Mouse (Mus musculus): ENCODE data around the gene Cphx2.
"Not testable (repeated sequence)": the region's sequence is repeated elsewhere in the genome, so short reads cannot be mapped to it uniquely, and the experiment has no call there.

Gene Cphx2

GRCm38 (mm10) chr14:26081216-26081615, at the start of gene Cphx2:
Gene Cphx2, plus strand, starts transcription at chr14:26081516.
- not testable (repeated sequence) for DNase-seq (ENCODE audit: low read depth, low spot score)

- DNase-seq (ENCODE audit: low read depth, low spot score) = not testable (repeated sequence)
These were observed 47.0 kb upstream of the Cphx2 start for GRCm38 (mm10) chr14:26034364-26034763.

- not testable (repeated sequence) for DNase-seq (ENCODE audit: low read depth, low spot score)
These were observed 45.9 kb upstream of the Cphx2 start for GRCm38 (mm10) chr14:26035439-26035838.

- not testable (repeated sequence) for DNase-seq (ENCODE audit: low read depth, low spot score)
These were observed 38.7 kb upstream of the Cphx2 start, which contains the start of gene Gm9780 for GRCm38 (mm10) chr14:26042611-26043010. Gene Gm9780, minus strand, starts transcription at chr14:26042711.

GRCm38 (mm10) chr14:26045007-26045406, 36.3 kb upstream of the Cphx2 start:
- not testable (repeated sequence) for DNase-seq (ENCODE audit: low read depth, low spot score)

- DNase-seq (ENCODE audit: low read depth, low spot score) = not testable (repeated sequence)
These were observed 34.3 kb upstream of the Cphx2 start for GRCm38 (mm10) chr14:26047026-26047425.

- DNase-seq (ENCODE audit: low read depth, low spot score) = not testable (repeated sequence)
These were observed 32.5 kb upstream of the Cphx2 start for GRCm38 (mm10) chr14:26048767-26049166.

GRCm38 (mm10) chr14:26058184-26058583, 23.1 kb upstream of the Cphx2 start:
- not testable (repeated sequence) for DNase-seq (ENCODE audit: low read depth, low spot score)

- DNase-seq (ENCODE audit: low read depth, low spot score) = not testable (repeated sequence)
These were observed 22.0 kb upstream of the Cphx2 start for GRCm38 (mm10) chr14:26059362-26059761.

- not testable (repeated sequence) for DNase-seq (ENCODE audit: low read depth, low spot score)
These were observed 14.6 kb upstream of the Cphx2 start for GRCm38 (mm10) chr14:26066574-26067324.

GRCm38 (mm10) chr14:26067325-26067633, 14.0 kb upstream of the Cphx2 start, which contains the start of gene Tmem254c:
Gene Tmem254c, minus strand, starts transcription at chr14:26067355.
- not testable (repeated sequence) for DNase-seq (ENCODE audit: low read depth, low spot score)

- DNase-seq (ENCODE audit: low read depth, low spot score) = not testable (repeated sequence)
These were observed 4.5 kb upstream of the Cphx2 start for GRCm38 (mm10) chr14:26076620-26077390.

GRCm38 (mm10) chr14:26081997-26082396, 681 bp downstream of the Cphx2 start, which contains the start of gene Cphx3:
Gene Cphx3, plus strand, starts transcription at chr14:26082297.
- DNase-seq (ENCODE audit: low read depth, low spot score) = not testable (repeated sequence)

GRCm38 (mm10) chr14:26097622-26098021, 16.3 kb downstream of the Cphx2 start:
- not testable (repeated sequence) for DNase-seq (ENCODE audit: low read depth, low spot score)

- DNase-seq (ENCODE audit: low read depth, low spot score) = not testable (repeated sequence)
These were observed 36.8 kb downstream of the Cphx2 start, which contains the start of gene Duxbl2 for GRCm38 (mm10) chr14:26118150-26118549. Gene Duxbl2, plus strand, starts transcription at chr14:26118349.

- DNase-seq (ENCODE audit: low read depth, low spot score) = not testable (repeated sequence)
These were observed 37.3 kb downstream of the Cphx2 start for GRCm38 (mm10) chr14:26118550-26119000.

- DNase-seq (ENCODE audit: low read depth, low spot score) = not testable (repeated sequence)
These were observed 37.8 kb downstream of the Cphx2 start for GRCm38 (mm10) chr14:26119095-26119494.

All from mesoderm, embryonic 11.5 days (tissue).